Mouse (Mus musculus) lung, postnatal 0 days (tissue): Measurements from ENCODE around the gene Gm36028. TPM values are rescaled to one million over a fixed set of nuclear protein-coding genes. Genes with fewer than 3 reads are reported as not detected.

ENCODE experiments used
- ATAC-seq: fragments of 200-750 bp; cut with Nextera tagmentation; 2 replicates; pipeline ENCODE4 v1.8.0; 2017; ENCODE audit warnings: moderate library complexity
- DNase-seq: peaks from one replicate; pipeline ENCODE4 v3.0.0-alpha.2; 2016; ENCODE audit warnings: low spot score
- H3K27ac ChIP-seq: fragments of 300-500 bp; sonication (generic); 2 replicates; pipeline ENCODE4 v1.5.1; 2014; ENCODE audit warnings: antibody characterized with exemption, mild to moderate bottlenecking, low read length, mixed read lengths
- H3K27me3 ChIP-seq: fragments of 300-500 bp; sonication (generic); replicated peaks from 2 replicates; pipeline ENCODE4 v1.6.1; 2014; ENCODE audit warnings: low read length, mixed read lengths; ENCODE audit not compliant: insufficient read depth
- H3K36me3 ChIP-seq: fragments of 300-500 bp; sonication (generic); 2 replicates; pipeline ENCODE4 v1.6.1; 2014; ENCODE audit warnings: low read length, mixed read lengths; ENCODE audit not compliant: insufficient read depth
- H3K4me1 ChIP-seq: fragments of 300-500 bp; sonication (generic); 2 replicates; pipeline ENCODE4 v1.6.1; 2014; ENCODE audit warnings: antibody characterized with exemption, low read depth, low read length, mixed read lengths; ENCODE audit not compliant: insufficient read depth
- H3K4me2 ChIP-seq: fragments of 300-500 bp; sonication (generic); replicated peaks from 2 replicates; pipeline ENCODE4 v1.6.1; 2014; ENCODE audit warnings: low read depth, mild to moderate bottlenecking, low read length, moderate library complexity, mixed read lengths
- H3K4me3 ChIP-seq: fragments of 300-500 bp; sonication (generic); 2 replicates; pipeline ENCODE4 v1.5.1; 2014; ENCODE audit warnings: low read depth, low read length
- H3K9ac ChIP-seq: fragments of 300-500 bp; sonication (generic); replicated peaks from 2 replicates; pipeline ENCODE4 v1.6.1; 2014; ENCODE audit warnings: low read depth, mild to moderate bottlenecking
- H3K9me3 ChIP-seq: fragments of 300-500 bp; sonication (generic); 2 replicates; pipeline ENCODE4 v1.6.1; 2016; ENCODE audit warnings: low read length, mixed read lengths
- CTCF ChIP-seq: IDR thresholded peaks from 2 replicates; pipeline ENCODE4 v1.5.1; 2016; ENCODE audit warnings: antibody characterized with exemption, mild to moderate bottlenecking
- EP300 ChIP-seq: IDR thresholded peaks from 2 replicates; pipeline ENCODE4 v1.6.1; 2016; ENCODE audit warnings: antibody characterized with exemption, mild to moderate bottlenecking, control low read depth
- WGBS: fragments of 180-500 bp; shearing (Covaris S2); extraction: QIAGEN DNeasy Blood & Tissue Kit; methylation state at CpG from one replicate; pipeline ENCODE4 v1.1.7; 2014; 5-methylcytosine and 5-hydroxymethylcytosine counted together
- polyA plus RNA-seq: library from polyadenylated mRNA; unstranded; fragments of >200 nt; fragmentation: Nextera tagmentation; extraction: Ambion mirVana; gene quantifications from 2 replicates; pipeline ENCODE4 v1.2.1, GENCODE M21; 2015

Gene Gm36028
- polyA plus RNA-seq, 1 experiment from 2014 or later, result 0.73 TPM

GRCm38 (mm10) chr16:37817986-37818385, 43.0 kb downstream of the Gm36028 start:
- no peaks in the 10 kb centered on the region for H3K27me3 ChIP-seq
- no peaks in the 10 kb centered on the region for H3K9me3 ChIP-seq
- ATAC-seq, result no peak
- peaks cover 30% of the 10 kb centered on the region for H3K36me3 ChIP-seq
- H3K4me2 ChIP-seq, result no peak overlapping the region
- H3K27ac ChIP-seq, result no peak overlapping the region
- no peak for DNase-seq
- WGBS, result 83% methylated on average over 4 of the region's 4 CpGs
- no peak overlapping the region for H3K4me3 ChIP-seq
- no peak overlapping the region for H3K9ac ChIP-seq
- peaks cover 6% of the 10 kb centered on the region; the same call in 1 of the 2 replicates for H3K4me1 ChIP-seq
- TF ChIP-seq CTCF (no peak), EP300 (no peak)

- ATAC-seq, result peak; percentile 96
Measured at GRCm38 (mm10) chr16:37814383-37814971, 46.5 kb downstream of the Gm36028 start.

GRCm38 (mm10) chr16:37813691-37814382, 47.1 kb downstream of the Gm36028 start:
- 30% methylated on average over 5 of the region's 5 CpGs for WGBS
- H3K36me3 ChIP-seq, result peaks cover 10% of the 10 kb centered on the region; the same call in 1 of the 2 replicates
- no peaks in the 10 kb centered on the region for H3K9me3 ChIP-seq
- ATAC-seq, result no peak
- peak overlapping the region; percentile 78 for H3K27ac ChIP-seq
- H3K4me3 ChIP-seq, result no peak overlapping the region
- DNase-seq, result no peak
- H3K27me3 ChIP-seq, result no peaks in the 10 kb centered on the region
- peak; percentile 41; the same call in 1 of the 2 replicates for TF ChIP-seq EP300
- no peak for TF ChIP-seq CTCF
- H3K4me1 ChIP-seq, result peaks cover 13% of the 10 kb centered on the region; the same call in 1 of the 2 replicates
- H3K9ac ChIP-seq, result no peak overlapping the region
- no peak overlapping the region for H3K4me2 ChIP-seq

More at GRCm38 (mm10) chr16:37814383-37814971, 46.5 kb downstream of the Gm36028 start:
- peak overlapping the region; percentile 60 for H3K27ac ChIP-seq
- no peaks in the 10 kb centered on the region for H3K27me3 ChIP-seq
- H3K4me1 ChIP-seq, result peaks cover 13% of the 10 kb centered on the region; the same call in 1 of the 2 replicates
- no peaks in the 10 kb centered on the region for H3K9me3 ChIP-seq
- peak; percentile 98 for DNase-seq
- H3K9ac ChIP-seq, result no peak overlapping the region
- no peak for TF ChIP-seq EP300
- peak; percentile 80 for TF ChIP-seq CTCF
- peaks cover 10% of the 10 kb centered on the region; the same call in 1 of the 2 replicates for H3K36me3 ChIP-seq
- H3K4me2 ChIP-seq, result no peak overlapping the region
- H3K4me3 ChIP-seq, result no peak overlapping the region
- 12% methylated on average over 7 of the region's 7 CpGs for WGBS

- WGBS, result 33% methylated on average over 9 of the region's 9 CpGs
- Histone ChIP-seq H3K4me1 (peaks cover 16% of the 10 kb centered on the region; the same call in 1 of the 2 replicates), H3K9me3 (no peaks in the 10 kb centered on the region), H3K4me3 (no peak overlapping the region), H3K27me3 (no peaks in the 10 kb centered on the region), H3K9ac (no peak overlapping the region), H3K27ac (no peak overlapping the region), H3K4me2 (no peak overlapping the region), H3K36me3 (peaks cover 2% of the 10 kb centered on the region; the same call in 1 of the 2 replicates)
- TF ChIP-seq EP300, result no peak
- TF ChIP-seq CTCF, result peak; percentile 62
- ATAC-seq (0 out of 2 replicates have a peak, but pooled peaks have one; percentile 5), DNase-seq (peak; percentile 53)
Measured at GRCm38 (mm10) chr16:37812474-37812886, 48.5 kb downstream of the Gm36028 start.

GRCm38 (mm10) chr16:37811874-37812273, 49.1 kb downstream of the Gm36028 start:
- Histone ChIP-seq H3K9me3 (no peaks in the 10 kb centered on the region), H3K4me1 (peaks cover 16% of the 10 kb centered on the region; the same call in 1 of the 2 replicates), H3K4me3 (no peak overlapping the region), H3K4me2 (no peak overlapping the region), H3K27ac (no peak overlapping the region), H3K27me3 (no peaks in the 10 kb centered on the region), H3K9ac (no peak overlapping the region), H3K36me3 (no peaks in the 10 kb centered on the region; the same call in 1 of the 2 replicates)
- no peak for ATAC-seq
- TF ChIP-seq EP300 (no peak), CTCF (peak; percentile 29)
- 66% methylated on average over 8 of the region's 8 CpGs for WGBS
- DNase-seq, result no peak

GRCm38 (mm10) chr16:37809623-37809992, 51.3 kb downstream of the Gm36028 start:
- 44% methylated on average over 6 of the region's 6 CpGs for WGBS
- Histone ChIP-seq H3K4me3 (no peak overlapping the region), H3K27me3 (no peaks in the 10 kb centered on the region), H3K36me3 (no peaks in the 10 kb centered on the region), H3K4me1 (peaks cover 16% of the 10 kb centered on the region; the same call in 1 of the 2 replicates), H3K27ac (peak overlapping the region; percentile 66), H3K9ac (no peak overlapping the region), H3K9me3 (no peaks in the 10 kb centered on the region), H3K4me2 (peak overlapping the region; percentile 27; the same call in 1 of the 2 replicates)
- no peak for ATAC-seq
- peak; percentile 8 for DNase-seq
- no peak for TF ChIP-seq CTCF
